Mouse (Mus musculus) thymus, adult 2 months (tissue): ENCODE data around the gene Plekhg3.

Experiments
- CTCF ChIP-seq: fragments of 200-500 bp; IDR thresholded peaks from 2 replicates; pipeline ENCODE4 v1.5.1; 2012; ENCODE audit warnings: mild to moderate bottlenecking, control low read depth, low read length, moderate library complexity, borderline replicate concordance; ENCODE audit not compliant: control insufficient read depth, poor library complexity, insufficient read depth; ENCODE audit errors: extremely low read depth
- POLR2A ChIP-seq: fragments of 200-500 bp; IDR thresholded peaks from 2 replicates; pipeline ENCODE4 v1.6.1; 2012; ENCODE audit warnings: mild to moderate bottlenecking, low read length, control low read depth, moderate library complexity; ENCODE audit not compliant: control insufficient read depth, poor library complexity, insufficient read depth; ENCODE audit errors: extremely low read depth

GRCm38 (mm10) chr12:76615580-76615937 is 84.9 kb downstream of the Plekhg3 start:
- TF ChIP-seq CTCF (no peak), POLR2A (no peak)
